Mouse (Mus musculus): ENCODE data around the gene Vti1b.
A peak's percentile ranks its signal among the peaks of the same experiment; 100 is the strongest.
"Not testable (repeated sequence)": the region's sequence is repeated elsewhere in the genome, so short reads cannot be mapped to it uniquely, and the experiment has no call there.

The Vti1b gene

GRCm38 (mm10) chr12:79172019-79172941 lies at the start of gene Vti1b:
TSS of gene Vti1b (minus strand) at chr12:79172667.
- peak; percentile 92 for DNase-seq (ENCODE audit: low spot score)

- DNase-seq (ENCODE audit: low spot score), result no peak
Measured at GRCm38 (mm10) chr12:79217511-79217910, 45.0 kb upstream of the Vti1b start.

- no peak for DNase-seq (ENCODE audit: low spot score)
Measured at GRCm38 (mm10) chr12:79211447-79211846, 39.0 kb upstream of the Vti1b start.

DNA sequence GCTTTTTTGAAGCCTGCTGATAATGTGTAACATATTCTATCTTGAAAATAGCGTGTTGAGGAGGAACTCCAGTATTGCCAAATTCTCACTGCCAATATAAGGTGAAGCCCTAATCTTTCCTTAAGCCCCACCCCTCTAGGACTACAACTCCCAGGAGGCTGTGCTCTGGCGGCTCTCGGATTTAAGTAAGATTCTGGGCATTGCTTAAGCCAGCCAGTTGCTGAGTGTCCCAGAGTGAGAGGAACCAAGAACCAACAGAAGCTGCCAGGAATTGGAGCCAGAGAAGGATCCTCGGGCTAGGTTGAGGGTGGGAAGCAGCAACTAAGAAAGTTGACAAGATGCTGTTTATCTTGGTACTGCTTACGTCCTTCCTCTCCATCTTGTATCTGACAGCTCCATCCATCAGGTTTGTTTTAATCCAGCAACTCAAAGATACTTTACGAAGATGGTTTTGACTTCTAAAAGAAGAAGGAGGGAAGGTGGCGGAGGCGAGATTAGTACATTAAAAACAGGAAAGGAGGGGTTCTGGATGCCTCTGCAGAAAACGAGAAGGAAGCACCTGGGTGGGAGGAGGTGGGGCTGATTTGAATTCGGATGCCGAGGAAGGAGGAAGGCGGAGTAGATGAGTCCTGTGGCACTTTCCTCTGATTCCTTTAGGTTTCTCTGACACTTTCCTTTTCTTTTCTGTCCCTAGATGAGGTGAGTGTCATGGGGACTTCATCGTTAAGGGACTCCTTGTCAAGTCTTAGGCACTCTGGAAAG lies 36.4 kb upstream of the Vti1b start, which contains the start of gene Rdh12:
Gene Rdh12, plus strand, starts transcription at position 212 of the 762 bp plus-strand sequence.
- no peak for DNase-seq (ENCODE audit: low spot score)

DNA sequence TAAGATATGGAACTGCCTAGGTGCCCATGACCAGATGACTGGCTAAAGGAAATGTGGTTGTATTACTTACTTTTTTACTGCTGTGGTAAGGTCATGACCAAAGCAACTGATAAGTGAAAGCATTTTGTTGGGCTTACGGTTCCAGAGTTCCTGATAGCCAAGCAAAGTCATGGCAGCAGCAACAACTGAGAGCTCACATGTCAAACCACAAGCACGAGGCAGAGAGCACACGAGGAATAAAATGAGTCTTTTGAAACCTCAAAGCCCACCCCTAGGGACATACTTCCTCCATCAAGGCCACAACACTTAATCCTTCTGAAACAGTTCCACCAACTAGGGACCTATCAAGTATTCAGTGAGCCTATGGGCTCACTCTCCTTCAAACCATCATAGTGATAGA lies 29.4 kb upstream of the Vti1b start:
- DNase-seq (ENCODE audit: low spot score), result no peak

- DNase-seq (ENCODE audit: low spot score), result no peak
Measured at GRCm38 (mm10) chr12:79197105-79197504, 24.6 kb upstream of the Vti1b start.

- DNase-seq (ENCODE audit: low spot score), result peak; percentile 41
Measured at GRCm38 (mm10) chr12:79193441-79193840, 21.0 kb upstream of the Vti1b start.

GRCm38 (mm10) chr12:79192193-79192592 lies 19.7 kb upstream of the Vti1b start, which contains the start of gene Rdh11:
TSS of gene Rdh11 (minus strand) at chr12:79192293.
- DNase-seq (ENCODE audit: low spot score), result no peak

GRCm38 (mm10) chr12:79191701-79192100 lies 19.2 kb upstream of the Vti1b start:
- DNase-seq (ENCODE audit: low spot score), result peak; percentile 77

- DNase-seq (ENCODE audit: low spot score), result peak; percentile 62
Measured at GRCm38 (mm10) chr12:79190931-79191673, 18.6 kb upstream of the Vti1b start.

- DNase-seq (ENCODE audit: low spot score), result not testable (repeated sequence)
Measured at GRCm38 (mm10) chr12:79185160-79185559, 12.7 kb upstream of the Vti1b start.

DNA sequence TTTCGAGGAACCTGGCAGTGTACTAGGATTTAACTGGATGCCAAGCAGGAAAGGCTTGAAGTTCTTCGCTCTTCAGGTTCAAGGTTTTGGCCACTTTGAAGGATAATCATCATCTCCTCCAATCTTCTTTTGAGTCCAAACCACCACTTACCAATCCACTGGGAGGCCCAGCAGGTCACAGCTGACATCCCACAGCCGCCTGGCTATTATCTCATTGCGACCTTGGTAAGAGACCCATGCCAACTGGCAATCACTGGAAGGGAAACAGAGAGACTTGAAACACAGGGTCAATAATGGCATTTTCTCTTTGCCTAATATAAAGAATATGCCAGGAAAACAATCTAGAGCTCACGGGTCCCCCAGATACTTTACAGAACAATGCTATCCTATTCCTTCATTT lies 3.5 kb upstream of the Vti1b start:
- DNase-seq (ENCODE audit: low spot score), result no peak

GRCm38 (mm10) chr12:79173721-79174120 lies 1.3 kb upstream of the Vti1b start:
- no peak for DNase-seq (ENCODE audit: low spot score)

DNA sequence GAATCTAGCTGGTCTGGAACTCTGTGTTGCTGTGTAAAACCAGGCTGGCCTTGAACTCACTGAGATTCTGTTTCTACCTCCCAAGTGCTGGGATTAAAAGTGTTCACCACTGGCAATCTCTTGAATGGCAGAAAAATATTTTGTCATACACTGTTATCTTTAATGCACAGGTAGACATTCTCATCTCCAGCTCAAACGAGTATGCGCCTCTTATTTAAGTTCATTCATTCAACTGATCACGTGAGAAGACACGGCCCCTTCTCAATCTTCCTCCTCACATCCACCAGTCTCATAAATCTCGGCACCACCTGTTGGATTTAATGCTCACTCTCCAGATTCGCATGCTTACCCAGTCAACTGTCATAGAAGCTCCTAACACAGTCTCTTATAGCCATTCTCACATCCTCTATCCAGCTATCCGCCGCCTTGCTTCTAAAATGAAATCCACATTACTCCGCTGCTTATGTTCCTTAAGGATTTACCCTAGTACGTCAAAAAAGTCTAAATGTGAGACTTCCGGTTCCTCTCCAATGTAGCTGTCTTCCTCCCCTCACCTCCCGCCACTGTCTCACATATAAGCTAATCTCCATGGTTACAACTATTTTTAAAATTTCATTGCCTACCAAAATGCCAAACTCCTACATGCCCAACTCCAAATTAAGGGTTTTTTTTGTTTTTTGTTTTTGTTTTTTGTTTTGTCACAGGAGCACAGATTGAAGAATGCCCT lies 1.0 kb downstream of the Vti1b start:
- peak; percentile 14 for DNase-seq (ENCODE audit: low spot score)

- no peak for DNase-seq (ENCODE audit: low spot score)
Measured at GRCm38 (mm10) chr12:79170421-79170820, 2.0 kb downstream of the Vti1b start.

- no peak for DNase-seq (ENCODE audit: low spot score)
Measured at GRCm38 (mm10) chr12:79169173-79169572, 3.3 kb downstream of the Vti1b start.

DNA sequence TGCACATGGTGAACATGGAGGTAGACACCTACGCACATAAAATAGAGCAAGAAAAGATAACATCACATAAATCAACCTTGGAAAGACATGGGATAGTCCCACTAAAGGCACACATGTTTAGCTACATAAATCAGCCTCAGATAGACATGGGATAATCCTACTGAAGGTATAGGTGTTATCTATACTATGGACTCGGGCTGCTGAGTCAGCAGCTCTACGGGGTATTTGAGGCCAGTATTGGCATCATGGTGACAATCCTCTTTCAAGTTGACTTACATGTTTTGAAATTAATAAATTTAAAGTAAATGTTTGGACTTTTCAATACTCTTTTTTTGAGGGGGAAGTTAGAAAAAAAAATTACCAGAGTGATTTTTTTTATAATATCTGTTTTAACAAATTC lies 9.6 kb downstream of the Vti1b start:
- DNase-seq (ENCODE audit: low spot score), result no peak

DNA sequence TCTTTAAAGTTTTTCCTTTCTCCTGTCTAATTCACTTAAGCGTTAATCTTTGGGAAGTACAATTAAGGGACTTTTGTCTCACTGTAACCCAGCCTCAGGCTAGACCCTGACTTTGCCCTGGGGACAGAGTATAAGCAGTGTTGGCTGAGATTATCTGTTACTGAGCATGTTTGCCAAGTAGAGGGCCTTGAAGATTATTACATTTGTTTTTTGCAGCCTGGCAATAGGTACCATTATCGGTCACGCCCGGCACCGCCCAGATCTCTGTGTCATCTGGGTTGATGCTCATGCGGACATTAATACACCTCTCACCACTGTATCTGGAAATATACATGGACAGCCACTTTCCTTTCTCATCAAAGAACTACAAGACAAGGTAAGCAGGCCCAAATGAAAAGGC lies 22.8 kb downstream of the Vti1b start:
- no peak for DNase-seq (ENCODE audit: low spot score)

GRCm38 (mm10) chr12:79141384-79141783 lies 31.1 kb downstream of the Vti1b start:
- DNase-seq (ENCODE audit: low spot score), result no peak

GRCm38 (mm10) chr12:79140811-79141210 lies 31.7 kb downstream of the Vti1b start:
- DNase-seq (ENCODE audit: low spot score), result no peak

DNA sequence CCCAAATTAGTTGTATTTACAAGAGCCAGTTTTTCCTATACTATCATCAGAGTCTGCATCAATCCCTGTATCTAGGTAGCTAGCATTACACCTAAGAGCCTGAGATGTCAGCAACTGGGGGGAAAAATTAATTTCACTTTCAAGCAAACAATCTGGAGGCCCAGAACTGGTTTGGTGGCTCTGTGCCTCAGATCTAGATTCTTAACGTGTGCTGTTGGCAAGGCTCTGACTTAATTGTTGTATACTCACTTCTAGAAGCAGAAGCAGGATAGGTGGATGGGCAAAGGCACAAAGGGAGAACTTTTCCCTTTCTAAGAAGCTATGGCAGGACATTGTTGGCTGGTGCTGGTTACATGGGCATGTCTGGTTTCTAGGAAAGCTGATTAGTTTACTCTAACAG lies 33.0 kb downstream of the Vti1b start:
- no peak for DNase-seq (ENCODE audit: low spot score)
